In the genomic region with DNA sequence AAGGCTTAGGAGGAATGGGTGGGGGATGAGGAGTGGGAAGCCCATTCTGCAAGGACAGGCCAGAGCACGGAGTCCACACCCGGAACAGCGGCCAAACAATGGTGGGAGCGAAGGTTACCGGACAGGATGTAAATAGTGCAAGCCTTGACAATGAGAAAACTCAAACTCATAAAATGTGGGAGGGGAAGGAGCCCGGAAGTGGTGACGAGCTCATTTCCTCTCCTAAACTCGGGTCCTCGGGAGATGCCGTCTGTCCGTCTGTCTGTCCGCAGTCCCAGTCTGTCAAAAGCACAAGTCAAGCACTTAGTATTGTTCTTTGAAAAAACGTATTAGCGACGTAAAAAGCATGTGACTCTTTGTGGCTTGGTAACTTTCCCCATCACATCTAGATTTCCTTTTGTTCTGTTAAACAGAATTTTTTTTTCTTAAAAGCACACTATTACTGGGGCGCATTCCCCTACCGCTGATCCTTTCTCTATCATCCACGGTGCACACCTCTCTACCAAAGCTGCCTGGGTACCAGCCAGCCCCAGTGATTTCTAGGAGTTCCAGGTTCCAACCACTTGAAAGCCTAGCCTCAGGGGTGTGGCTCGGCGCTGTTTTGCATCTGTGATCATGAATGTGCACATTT, we compare ENCODE assay signal across 8 mouse cellular contexts. TPM values are rescaled to one million over a fixed set of nuclear protein-coding genes. Genes with fewer than 3 reads are reported as not detected.
A peak's percentile ranks its signal among the peaks of the same experiment; 100 is the strongest.
DNase-seq lines count a peak whose midpoint lies in the region; ATAC-seq lines count a peak whose summit lies in the region.

No protein-coding gene starts in this region.

- DNase-seq in urinary bladder, postnatal 14 days (ENCODE audit: low spot score), result peak; percentile 22
- no peak for DNase-seq in urinary bladder, adult 2 months (ENCODE audit: low spot score)
- peak; percentile 68 to 70 for DNase-seq in heart, postnatal 10 days
- no peak for DNase-seq in forebrain, embryonic 14.5 days (ENCODE audit: low spot score)
- no peak for DNase-seq in hindbrain, embryonic 14.5 days (ENCODE audit: low spot score)

- H3K4me3 ChIP-seq in limb, embryonic 13.5 days, result no peak overlapping the region
- no peak overlapping the region for H3K4me3 ChIP-seq in neural tube, embryonic 15.5 days (replicated peaks)
- no peak overlapping the region for H3K4me3 ChIP-seq in midbrain, embryonic 13.5 days (replicated peaks)
- H3K4me3 ChIP-seq in forebrain, embryonic 14.5 days (ENCODE audit: low read depth, low read length), result no peak overlapping the region
- no peak overlapping the region for H3K4me3 ChIP-seq in hindbrain, embryonic 14.5 days (replicated peaks; ENCODE audit: low read length)

- H3K4me1 ChIP-seq in limb, embryonic 13.5 days, result peaks cover 21% of the 10 kb centered on the region
- peaks cover 11% of the 10 kb centered on the region for H3K4me1 ChIP-seq in neural tube, embryonic 15.5 days
- peaks cover 16% of the 10 kb centered on the region for H3K4me1 ChIP-seq in midbrain, embryonic 13.5 days (replicated peaks)
- H3K4me1 ChIP-seq in forebrain, embryonic 14.5 days (ENCODE audit: control insufficient read depth, insufficient read depth, low read length), result no peaks in the 10 kb centered on the region
- no peaks in the 10 kb centered on the region; the same call in 1 of the 2 replicates for H3K4me1 ChIP-seq in hindbrain, embryonic 14.5 days (replicated peaks; ENCODE audit: control insufficient read depth, insufficient read depth, low read length)

- H3K27me3 ChIP-seq in limb, embryonic 13.5 days, result no peaks in the 10 kb centered on the region
- H3K27me3 ChIP-seq in neural tube, embryonic 15.5 days (replicated peaks), result no peaks in the 10 kb centered on the region
- H3K27me3 ChIP-seq in midbrain, embryonic 13.5 days, result no peaks in the 10 kb centered on the region
- H3K27me3 ChIP-seq in forebrain, embryonic 14.5 days (replicated peaks; ENCODE audit: control insufficient read depth, insufficient read depth, low read length), result no peaks in the 10 kb centered on the region
- H3K27me3 ChIP-seq in hindbrain, embryonic 14.5 days (ENCODE audit: control insufficient read depth, insufficient read depth, low read length), result no peaks in the 10 kb centered on the region

- H3K4me2 ChIP-seq in limb, embryonic 13.5 days (replicated peaks), result peak overlapping the region; percentile 21
- H3K4me2 ChIP-seq in neural tube, embryonic 15.5 days, result peak overlapping the region; percentile 17
- H3K4me2 ChIP-seq in midbrain, embryonic 13.5 days (replicated peaks), result no peak overlapping the region
- no peak overlapping the region for H3K4me2 ChIP-seq in forebrain, embryonic 14.5 days (ENCODE audit: low read length)
- no peak overlapping the region for H3K4me2 ChIP-seq in hindbrain, embryonic 14.5 days (replicated peaks)

- intact Hi-C loops in heart, postnatal 10 days (cut with DNase I), result loop anchor here (5.0 kb wide), 1 partner anchor 111 kb away; no protein-coding TSS in a partner anchor

- no peaks in the 10 kb centered on the region for H3K9me3 ChIP-seq in limb, embryonic 13.5 days
- no peaks in the 10 kb centered on the region for H3K9me3 ChIP-seq in neural tube, embryonic 15.5 days (replicated peaks)
- H3K9me3 ChIP-seq in midbrain, embryonic 13.5 days, result no peaks in the 10 kb centered on the region
- no peaks in the 10 kb centered on the region for H3K9me3 ChIP-seq in forebrain, embryonic 14.5 days (replicated peaks; ENCODE audit: control insufficient read depth, low read length)
- H3K9me3 ChIP-seq in hindbrain, embryonic 14.5 days (ENCODE audit: control insufficient read depth, low read length), result no peaks in the 10 kb centered on the region

- H3K27ac ChIP-seq in limb, embryonic 13.5 days, result no peak overlapping the region
- no peak overlapping the region for H3K27ac ChIP-seq in neural tube, embryonic 15.5 days (replicated peaks)
- no peak overlapping the region for H3K27ac ChIP-seq in midbrain, embryonic 13.5 days
- no peak overlapping the region for H3K27ac ChIP-seq in forebrain, embryonic 14.5 days (ENCODE audit: low read depth, low read length)
- H3K27ac ChIP-seq in hindbrain, embryonic 14.5 days, result no peak overlapping the region

- WGBS in limb, embryonic 13.5 days, result 51% methylated on average over 20 of the region's 20 CpGs
- 48% methylated on average over 20 of the region's 20 CpGs for WGBS in neural tube, embryonic 15.5 days
- 70% methylated on average over 20 of the region's 20 CpGs for WGBS in midbrain, embryonic 13.5 days
- 74% methylated on average over 20 of the region's 20 CpGs for WGBS in forebrain, embryonic 14.5 days
- WGBS in hindbrain, embryonic 14.5 days, result 62% methylated on average over 20 of the region's 20 CpGs

- H3K9ac ChIP-seq in limb, embryonic 13.5 days, result no peak overlapping the region
- no peak overlapping the region for H3K9ac ChIP-seq in neural tube, embryonic 15.5 days (replicated peaks)
- H3K9ac ChIP-seq in midbrain, embryonic 13.5 days (replicated peaks), result no peak overlapping the region
- H3K9ac ChIP-seq in forebrain, embryonic 14.5 days (ENCODE audit: low read length), result no peak overlapping the region
- H3K9ac ChIP-seq in hindbrain, embryonic 14.5 days, result no peak overlapping the region

- H3K36me3 ChIP-seq in limb, embryonic 13.5 days, result 0 out of 2 replicates have a peak, but pooled peaks cover 2% of the 10 kb centered on the region
- H3K36me3 ChIP-seq in neural tube, embryonic 15.5 days, result no peaks in the 10 kb centered on the region
- no peaks in the 10 kb centered on the region for H3K36me3 ChIP-seq in midbrain, embryonic 13.5 days
- H3K36me3 ChIP-seq in forebrain, embryonic 14.5 days (ENCODE audit: control insufficient read depth, insufficient read depth, low read length), result no peaks in the 10 kb centered on the region
- H3K36me3 ChIP-seq in hindbrain, embryonic 14.5 days (replicated peaks; ENCODE audit: control insufficient read depth, insufficient read depth), result no peaks in the 10 kb centered on the region

- ATAC-seq in limb, embryonic 13.5 days (ENCODE audit: low FRiP score, low read depth), result no peak
- ATAC-seq in neural tube, embryonic 15.5 days (ENCODE audit: low FRiP score), result no peak
- no peak for ATAC-seq in midbrain, embryonic 13.5 days
- ATAC-seq in forebrain, embryonic 14.5 days, result no peak
- no peak for ATAC-seq in hindbrain, embryonic 14.5 days (ENCODE audit: low FRiP score)

RNA-seq across cellular contexts. Expression of a gene that starts 48.0 kb away (rescaled TPM):
- polyA plus RNA-seq in urinary bladder, adult 2 months (2012; rRNA removed), result 2.3 and 2.7 TPM in 2 replicates
- 1 to 10 TPM; 5.6 to 7.5 TPM for total RNA-seq in heart, postnatal 10 days (2021)
- 25.1 and 27.2 TPM in 2 replicates for polyA plus RNA-seq in limb, embryonic 13.5 days (2015; fragmentation: Nextera tagmentation; extraction: Ambion mirVana)
- polyA plus RNA-seq in neural tube, embryonic 15.5 days (2015; fragmentation: Nextera tagmentation; extraction: Ambion mirVana), result 7.4 and 11.3 TPM in 2 replicates
- polyA plus RNA-seq in midbrain, embryonic 13.5 days (2015; fragmentation: Nextera tagmentation; extraction: Ambion mirVana), result 16.6 and 18.2 TPM in 2 replicates
- polyA plus RNA-seq in forebrain, embryonic 14.5 days (2014; fragmentation: Nextera tagmentation; extraction: Ambion mirVana), result 11.3 and 12.6 TPM in 2 replicates
- 9.5 and 11.3 TPM in 2 replicates for polyA plus RNA-seq in hindbrain, embryonic 14.5 days (2014; fragmentation: Nextera tagmentation; extraction: Ambion mirVana)

Comparison
In these comparisons a context has a peak if more than half of its experiments do, and no peak if none do; other contexts are left out.
1. DNase-seq: peak in urinary bladder, postnatal 14 days (single experiment) and heart, postnatal 10 days (2 of 2); none in urinary bladder, adult 2 months (single experiment), forebrain, embryonic 14.5 days (single experiment) and hindbrain, embryonic 14.5 days (single experiment).
2. H3K4me2 ChIP-seq: peak in limb, embryonic 13.5 days (single experiment) and neural tube, embryonic 15.5 days (single experiment); none in midbrain, embryonic 13.5 days (single experiment), forebrain, embryonic 14.5 days (single experiment) and hindbrain, embryonic 14.5 days (single experiment).